Mouse (Mus musculus) ES-E14 (cell line): ENCODE measurements at regions not wholly inside any gene's neighbourhood (a gene's known extent, or its start where the extent isn't known, plus 50 kb on each side); places are given as distances from the start of the nearest gene placed in this dataset.

Experiments
- DNase-seq: peaks from one replicate; pipeline ENCODE4 v3.0.0-alpha.2; 2013; ENCODE audit warnings: low read depth, low spot score
- H3K27ac ChIP-seq: 2 replicates; pipeline ENCODE4 v1.5.1; 2012; ENCODE audit warnings: low read depth, mild to moderate bottlenecking, low read length, moderate library complexity, mixed read lengths; ENCODE audit not compliant: poor library complexity, insufficient read depth, severe bottlenecking
- H3K36me3 ChIP-seq: 2 replicates; pipeline ENCODE4 v1.6.1; 2012; ENCODE audit warnings: mild to moderate bottlenecking, low read length, moderate library complexity, mixed read lengths; ENCODE audit not compliant: control insufficient read depth, poor library complexity, insufficient read depth, severe bottlenecking
- H3K4me1 ChIP-seq, 2 experiments: fragments of 150-350 bp in 1 of 2; sonication (generic) in 1 of 2; 2 replicates each; pipeline ENCODE4 v1.6.1; 2012; ENCODE audit warnings: low read length in 2 of 2, mild to moderate bottlenecking in 1 of 2, mixed read lengths in 1 of 2; ENCODE audit not compliant: control insufficient read depth in 2 of 2, insufficient read depth in 2 of 2, poor library complexity in 1 of 2
- H3K4me3 ChIP-seq, 2 experiments: fragments of 150-350 bp in 1 of 2; sonication (generic) in 1 of 2; 2 replicates each; pipeline ENCODE4 v1.5.1; 2012; ENCODE audit warnings: low read length in 2 of 2, low read depth in 1 of 2, mild to moderate bottlenecking in 1 of 2, mixed read lengths in 1 of 2; ENCODE audit not compliant: insufficient read depth in 1 of 2, poor library complexity in 1 of 2, severe bottlenecking in 1 of 2
- H3K9ac ChIP-seq: 2 replicates; pipeline ENCODE4 v1.6.1; 2012; ENCODE audit warnings: low read depth, mild to moderate bottlenecking, low read length, mixed read lengths; ENCODE audit not compliant: poor library complexity, insufficient read depth, severe bottlenecking
- H3K9me3 ChIP-seq: fragments of 150-350 bp; sonication (generic); 2 replicates; pipeline ENCODE4 v1.6.1; 2012; ENCODE audit warnings: low read depth, mild to moderate bottlenecking, low read length; ENCODE audit not compliant: control insufficient read depth, insufficient read depth
- CHD2 ChIP-seq: IDR thresholded peaks from 2 replicates; pipeline ENCODE4 v1.6.1; 2014; ENCODE audit warnings: mild to moderate bottlenecking, low read depth, low read length, inconsistent platforms
- HCFC1 ChIP-seq: IDR thresholded peaks from 2 replicates; pipeline ENCODE4 v1.6.1; 2012; ENCODE audit warnings: low read length, inconsistent platforms, borderline replicate concordance; ENCODE audit not compliant: insufficient read depth
- MAFK ChIP-seq: IDR thresholded peaks from 2 replicates; pipeline ENCODE4 v1.6.1; 2014; ENCODE audit warnings: mild to moderate bottlenecking, low read depth, low read length, inconsistent platforms; ENCODE audit not compliant: insufficient read depth
- ZC3H11A ChIP-seq: IDR thresholded peaks from 2 replicates; pipeline ENCODE4 v1.6.1; 2012; ENCODE audit warnings: low read depth, mild to moderate bottlenecking, inconsistent platforms, low read length, borderline replicate concordance
- ZNF384 ChIP-seq: IDR thresholded peaks from 2 replicates; pipeline ENCODE4 v1.6.1; 2012; ENCODE audit warnings: low read depth, low read length, inconsistent platforms
- in situ Hi-C, 2 experiments: fragments of 600-800 bp; cut with MboI; formaldehyde crosslinking; loops; one replicate each; pipeline ENCODE4 v1.15.1; 2025; ENCODE audit warnings: low sequenced_read_pairs in 2 of 2, inconsistent platforms in 1 of 2; ENCODE audit not compliant: unreplicated experiment in 2 of 2

DNA sequence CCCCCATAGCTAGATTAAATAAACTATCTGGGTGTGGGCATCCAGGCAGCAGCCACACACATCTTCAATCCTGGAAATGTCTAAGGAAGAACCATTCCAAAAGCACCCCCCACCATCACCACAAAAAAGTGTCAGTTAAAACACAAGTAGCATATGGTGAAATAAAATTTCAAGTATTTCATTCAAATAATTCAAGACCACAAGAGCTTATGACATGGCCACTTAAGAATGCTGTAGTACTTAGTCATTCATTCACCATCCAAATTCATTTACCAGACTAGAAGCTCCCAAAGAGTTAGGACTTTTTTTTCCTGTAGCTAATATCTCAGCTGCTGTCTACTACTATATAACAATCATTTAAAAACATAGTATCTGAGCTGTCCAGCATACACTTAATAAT lies 75.4 kb upstream of the Vgll2 start:
- no peaks in the 10 kb centered on the region for H3K36me3 ChIP-seq
- DNase-seq = no peak
- H3K9me3 ChIP-seq = no peaks in the 10 kb centered on the region
- no peak overlapping the region for H3K4me3 ChIP-seq
- H3K4me1 ChIP-seq = no peaks in the 10 kb centered on the region
- no peak for TF ChIP-seq ZC3H11A
- TF ChIP-seq ZNF384 = no peak
- no peak for TF ChIP-seq MAFK
- TF ChIP-seq CHD2 = no peak
- no peak for TF ChIP-seq HCFC1
- no peak overlapping the region for H3K9ac ChIP-seq
- no peak overlapping the region for H3K27ac ChIP-seq
- in situ Hi-C loops = no loop called here

DNA sequence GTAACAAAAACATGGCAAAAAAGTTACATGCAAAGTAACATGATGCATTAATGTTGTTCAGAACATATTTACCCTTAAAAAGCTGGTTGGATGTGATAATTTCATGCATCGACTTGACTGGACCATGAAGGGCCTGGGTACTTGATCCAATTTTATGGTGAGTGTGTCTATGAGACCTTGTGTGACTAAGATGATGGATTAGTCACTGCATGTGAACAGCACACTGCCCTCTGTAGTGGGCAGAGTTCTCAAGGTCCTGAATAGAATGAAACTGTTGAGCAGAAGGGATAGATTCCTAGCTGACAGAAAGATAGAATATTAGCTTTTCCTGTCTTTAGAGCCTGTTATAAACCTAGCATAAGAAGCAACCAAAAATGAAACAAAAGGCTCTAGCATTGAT lies 72.3 kb upstream of the Vgll2 start:
- no peak for TF ChIP-seq ZC3H11A
- TF ChIP-seq ZNF384 = no peak
- no peak for TF ChIP-seq MAFK
- TF ChIP-seq CHD2 = no peak
- no peak for TF ChIP-seq HCFC1
- in situ Hi-C loops = no loop called here
- no peak for DNase-seq

DNA sequence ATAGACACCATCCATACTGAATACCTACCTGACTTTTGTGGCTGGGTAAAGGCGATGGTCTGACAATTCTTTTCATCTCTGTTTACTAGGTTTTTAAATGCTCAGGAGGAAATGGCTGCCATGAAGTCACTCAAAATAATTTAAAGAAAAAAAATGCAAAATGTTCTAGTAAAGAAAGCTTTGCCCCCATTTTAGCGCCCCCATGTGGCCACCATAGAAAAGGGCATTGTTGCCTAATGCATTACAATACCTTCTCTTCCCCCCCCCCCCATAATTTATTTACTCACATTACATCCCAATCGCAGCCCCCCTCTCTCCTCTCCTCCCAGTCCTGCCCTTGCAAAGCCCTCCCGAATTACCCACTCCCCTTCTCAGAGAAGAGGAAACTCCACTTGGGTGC lies 70.3 kb upstream of the Vgll2 start:
- Histone ChIP-seq H3K27ac (no peak overlapping the region), H3K4me1 (no peaks in the 10 kb centered on the region; a peak in 1 of 4 replicates), H3K9ac (no peak overlapping the region), H3K4me3 (no peak overlapping the region), H3K36me3 (no peaks in the 10 kb centered on the region), H3K9me3 (no peaks in the 10 kb centered on the region)
- no peak for DNase-seq
- in situ Hi-C loops = no loop called here
- no peak for TF ChIP-seq ZNF384
- TF ChIP-seq ZC3H11A = peak; percentile 18; the same call in 1 of the 2 replicates

More for the DNA sequence above, 72.3 kb upstream of the Vgll2 start:
- Histone ChIP-seq H3K9me3 (no peaks in the 10 kb centered on the region), H3K9ac (no peak overlapping the region), H3K36me3 (no peaks in the 10 kb centered on the region), H3K27ac (no peak overlapping the region), H3K4me1 (no peaks in the 10 kb centered on the region), H3K4me3 (no peak overlapping the region)

DNA sequence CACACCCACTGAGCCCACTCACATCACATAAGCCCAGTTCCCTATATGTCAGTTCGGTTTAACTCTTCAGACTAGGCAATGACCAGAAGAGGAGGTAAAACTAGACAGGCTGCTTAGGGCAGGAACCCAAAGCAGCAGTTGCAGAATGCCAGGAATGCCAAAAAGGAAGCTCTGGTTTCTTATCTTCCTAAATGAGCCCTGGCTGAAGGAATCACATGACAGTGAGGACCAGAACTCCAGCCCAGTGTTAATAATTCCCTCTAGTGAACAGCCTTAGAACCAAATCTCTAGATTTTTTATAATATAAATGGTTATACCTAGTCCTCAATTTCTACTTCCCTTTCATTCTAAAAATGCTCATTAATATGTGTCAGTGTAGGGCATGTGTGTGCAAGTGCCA lies 65.8 kb upstream of the Vgll2 start:
- no peaks in the 10 kb centered on the region for H3K9me3 ChIP-seq
- H3K4me1 ChIP-seq = no peaks in the 10 kb centered on the region; a peak in 2 of 4 replicates
- in situ Hi-C loops = no loop called here
- TF ChIP-seq CHD2 (no peak), MAFK (no peak)
- H3K27ac ChIP-seq = no peak overlapping the region
- no peak overlapping the region; the same call in 1 of the 2 replicates for H3K9ac ChIP-seq
- H3K4me3 ChIP-seq = no peak overlapping the region
- H3K36me3 ChIP-seq = no peaks in the 10 kb centered on the region
- no peak for DNase-seq

DNA sequence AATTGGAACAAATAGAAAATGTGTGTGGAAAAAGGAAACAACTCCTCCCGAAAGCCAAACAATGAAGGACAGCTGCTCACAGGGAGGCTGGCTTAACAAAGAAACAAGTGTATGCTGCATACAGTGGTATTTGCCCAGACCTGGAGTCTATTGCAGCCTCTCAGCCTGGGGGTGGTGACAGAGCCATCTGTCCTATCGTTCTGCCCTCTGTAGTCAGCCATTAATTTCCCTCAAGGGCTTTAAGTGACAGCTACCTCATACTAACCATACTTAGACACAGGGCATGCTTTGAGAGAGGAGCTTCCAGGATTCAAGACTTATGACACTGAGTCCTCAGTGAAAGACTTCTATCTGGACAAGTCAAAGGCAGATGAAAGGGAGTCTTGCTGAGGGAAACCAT lies 60.8 kb upstream of the Vgll2 start:
- no peak for DNase-seq

More for the DNA sequence above, 60.8 kb upstream of the Vgll2 start:
- no peak for TF ChIP-seq HCFC1
- no peak for TF ChIP-seq ZC3H11A
- no peak for TF ChIP-seq ZNF384
- TF ChIP-seq CHD2 = no peak
- no peak for TF ChIP-seq MAFK
- Histone ChIP-seq H3K4me1 (no peaks in the 10 kb centered on the region; a peak in 2 of 4 replicates), H3K9me3 (no peaks in the 10 kb centered on the region), H3K27ac (no peak overlapping the region), H3K9ac (no peak overlapping the region), H3K4me3 (no peak overlapping the region), H3K36me3 (no peaks in the 10 kb centered on the region)
- in situ Hi-C loops = no loop called here
